Mouse (Mus musculus) intestine, postnatal 0 days (tissue): Measurements from ENCODE around the gene Smg9. TPM values are rescaled to one million over a fixed set of nuclear protein-coding genes. Genes with fewer than 3 reads are reported as not detected.

Experiments
- ATAC-seq: fragments of 200-750 bp; cut with Nextera tagmentation; 2 replicates; pipeline ENCODE4 v1.8.0; 2017; ENCODE audit warnings: mild to moderate bottlenecking, moderate TSS enrichment, moderate library complexity
- H3K27ac ChIP-seq: fragments of 300-500 bp; sonication (generic); 2 replicates; pipeline ENCODE4 v1.5.1; 2014; ENCODE audit warnings: mild to moderate bottlenecking, low read depth, low read length, moderate library complexity
- H3K27me3 ChIP-seq: fragments of 300-500 bp; sonication (generic); replicated peaks from 2 replicates; pipeline ENCODE4 v1.6.1; 2014; ENCODE audit warnings: low read length, mixed read lengths; ENCODE audit not compliant: control insufficient read depth, insufficient read depth
- H3K36me3 ChIP-seq: fragments of 300-500 bp; sonication (generic); 2 replicates; pipeline ENCODE4 v1.6.1; 2014; ENCODE audit warnings: mild to moderate bottlenecking, moderate library complexity; ENCODE audit not compliant: control insufficient read depth, insufficient read depth
- H3K4me1 ChIP-seq: fragments of 300-500 bp; sonication (generic); replicated peaks from 2 replicates; pipeline ENCODE4 v1.6.1; 2014; ENCODE audit warnings: antibody characterized with exemption, low read length, mixed read lengths; ENCODE audit not compliant: control insufficient read depth, insufficient read depth
- H3K4me2 ChIP-seq: fragments of 300-500 bp; sonication (generic); replicated peaks from 2 replicates; pipeline ENCODE4 v1.6.1; 2014; ENCODE audit warnings: low read depth, mild to moderate bottlenecking, moderate library complexity
- H3K4me3 ChIP-seq: fragments of 300-500 bp; sonication (generic); 2 replicates; pipeline ENCODE4 v1.5.1; 2014; ENCODE audit warnings: low read depth, low read length
- H3K9ac ChIP-seq: fragments of 300-500 bp; sonication (generic); 2 replicates; pipeline ENCODE4 v1.6.1; 2014; ENCODE audit warnings: mild to moderate bottlenecking, low read depth, low read length
- H3K9me3 ChIP-seq: fragments of 300-500 bp; sonication (generic); 2 replicates; pipeline ENCODE4 v1.6.1; 2016; ENCODE audit warnings: mixed run types; ENCODE audit not compliant: control insufficient read depth
- CTCF ChIP-seq: sonication (generic); IDR thresholded peaks from 2 replicates; pipeline ENCODE4 v1.5.1; 2016; ENCODE audit warnings: low read depth, mild to moderate bottlenecking, control low read depth, antibody characterized with exemption, moderate library complexity
- WGBS: fragments of 180-500 bp; shearing (Covaris S2); extraction: QIAGEN DNeasy Blood & Tissue Kit; methylation state at CpG from one replicate; pipeline ENCODE4 v1.1.7; 2014; 5-methylcytosine and 5-hydroxymethylcytosine counted together
- polyA plus RNA-seq: library from polyadenylated mRNA; unstranded; fragments of >200 nt; fragmentation: Nextera tagmentation; extraction: Ambion mirVana; gene quantifications from 2 replicates; pipeline ENCODE4 v1.2.1, GENCODE M21; 2015

Gene Smg9
- 14.0 and 15.1 TPM in 2 replicates for polyA plus RNA-seq

DNA sequence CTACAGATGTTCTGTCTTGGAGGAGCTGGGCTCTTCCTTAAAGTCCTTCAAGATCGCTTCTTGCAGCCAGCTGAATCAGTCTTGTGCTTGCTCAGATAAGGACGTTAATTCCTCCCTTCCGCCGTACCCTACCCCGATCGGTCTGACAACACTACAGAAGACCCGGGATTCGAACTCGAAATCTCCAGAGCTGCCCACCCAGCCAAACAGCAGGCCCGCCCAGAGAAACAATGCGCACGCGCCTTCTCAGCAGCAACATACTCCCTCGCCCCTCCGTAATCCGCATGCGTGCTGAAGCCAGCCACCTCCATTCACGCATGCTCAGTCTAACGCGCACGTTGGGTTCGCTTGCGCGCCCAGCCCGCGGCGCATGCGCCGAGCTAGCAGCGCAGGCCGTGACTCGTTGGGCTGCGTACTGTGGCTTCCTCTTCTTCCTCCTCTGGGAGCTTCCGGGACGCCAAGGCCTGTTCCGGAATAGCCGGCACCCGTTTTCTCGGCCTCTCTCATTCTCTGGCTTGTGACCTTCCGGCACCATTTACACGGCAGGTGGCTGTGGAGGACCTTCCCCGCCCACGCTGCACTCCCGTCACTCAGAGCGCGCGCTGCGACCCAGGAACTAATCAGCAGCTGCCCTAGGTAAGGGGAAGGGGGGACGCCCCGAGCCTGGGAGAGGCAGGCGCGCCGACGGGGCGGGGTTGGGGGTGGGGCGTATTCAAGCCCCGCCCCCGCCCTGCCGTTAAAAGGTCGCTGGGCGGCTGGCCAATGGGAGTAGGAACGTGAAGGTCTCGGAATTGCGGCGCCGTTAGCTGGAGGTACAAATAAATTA, at the start of gene Smg9:
Gene Smg9 (plus strand): TSS at position 364 of the 826 bp plus-strand sequence.
- no peaks in the 10 kb centered on the region for H3K4me1 ChIP-seq
- H3K36me3 ChIP-seq: peaks cover 15% of the 10 kb centered on the region; the same call in 1 of the 2 replicates
- no peaks in the 10 kb centered on the region for H3K27me3 ChIP-seq
- TF ChIP-seq CTCF: no peak
- H3K4me2 ChIP-seq: peak within 1 kb of the TSS; percentile 70
- peak within 1 kb of the TSS; percentile 68 for H3K9ac ChIP-seq
- 2% methylated on average over 66 of the region's 66 CpGs for WGBS
- peak within 1 kb of the TSS; percentile 56 for H3K4me3 ChIP-seq
- peak within 1 kb of the TSS; percentile 97 for H3K27ac ChIP-seq
- H3K9me3 ChIP-seq: no peaks in the 10 kb centered on the region
- ATAC-seq: peak; percentile 97

DNA sequence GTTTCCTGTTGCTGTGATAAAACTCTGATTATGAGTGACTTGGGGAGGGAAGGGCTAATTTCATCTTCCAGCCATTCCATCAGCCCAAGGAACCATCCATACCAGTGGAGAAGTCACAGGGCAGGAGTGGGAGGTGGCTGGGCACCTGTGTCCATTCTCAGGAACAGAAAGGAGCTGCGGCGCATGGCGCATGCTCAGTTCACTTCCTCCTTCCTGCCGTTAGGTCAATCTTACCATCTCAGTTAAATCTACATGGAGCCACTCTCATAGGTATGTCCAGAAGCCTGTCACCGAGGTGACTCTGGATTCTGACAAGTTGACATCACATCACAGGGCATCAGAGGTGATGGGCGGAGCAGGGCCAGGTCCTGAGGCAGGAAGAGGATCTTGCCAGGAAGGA, 43.8 kb upstream of the Smg9 start:
- TF ChIP-seq CTCF: no peak
- Histone ChIP-seq H3K27ac (no peak overlapping the region), H3K36me3 (no peaks in the 10 kb centered on the region), H3K4me3 (no peak overlapping the region), H3K4me2 (no peak overlapping the region), H3K27me3 (no peaks in the 10 kb centered on the region), H3K9ac (no peak overlapping the region), H3K4me1 (no peaks in the 10 kb centered on the region), H3K9me3 (no peaks in the 10 kb centered on the region)
- WGBS: 76% methylated on average over 6 of the region's 6 CpGs
- no peak for ATAC-seq

DNA sequence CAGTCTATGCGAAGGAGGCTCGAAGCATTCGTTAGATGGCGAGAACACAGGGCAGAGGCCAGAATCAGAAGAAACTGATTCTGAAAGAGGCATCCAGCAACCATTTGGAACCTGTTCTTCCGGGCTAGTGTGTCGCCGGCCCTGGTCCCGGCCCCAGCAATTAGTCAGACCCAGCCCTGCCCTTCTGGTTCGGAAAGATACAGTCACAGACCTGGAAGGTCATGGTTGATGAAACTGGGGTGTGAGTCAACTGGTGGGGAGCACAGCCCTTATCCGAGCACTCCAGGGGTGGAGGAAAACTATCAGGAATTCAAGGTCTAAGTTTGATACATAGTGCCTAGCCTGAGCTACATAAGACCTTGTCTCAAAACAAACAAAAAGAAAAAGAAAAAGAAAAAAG, 43.3 kb upstream of the Smg9 start:
- no peaks in the 10 kb centered on the region for H3K9me3 ChIP-seq
- no peaks in the 10 kb centered on the region for H3K4me1 ChIP-seq
- H3K36me3 ChIP-seq: no peaks in the 10 kb centered on the region
- 73% methylated on average over 10 of the region's 10 CpGs for WGBS
- H3K4me2 ChIP-seq: no peak overlapping the region
- no peak overlapping the region for H3K9ac ChIP-seq
- H3K27ac ChIP-seq: no peak overlapping the region
- H3K27me3 ChIP-seq: no peaks in the 10 kb centered on the region
- no peak overlapping the region for H3K4me3 ChIP-seq
- ATAC-seq: no peak
- TF ChIP-seq CTCF: no peak

DNA sequence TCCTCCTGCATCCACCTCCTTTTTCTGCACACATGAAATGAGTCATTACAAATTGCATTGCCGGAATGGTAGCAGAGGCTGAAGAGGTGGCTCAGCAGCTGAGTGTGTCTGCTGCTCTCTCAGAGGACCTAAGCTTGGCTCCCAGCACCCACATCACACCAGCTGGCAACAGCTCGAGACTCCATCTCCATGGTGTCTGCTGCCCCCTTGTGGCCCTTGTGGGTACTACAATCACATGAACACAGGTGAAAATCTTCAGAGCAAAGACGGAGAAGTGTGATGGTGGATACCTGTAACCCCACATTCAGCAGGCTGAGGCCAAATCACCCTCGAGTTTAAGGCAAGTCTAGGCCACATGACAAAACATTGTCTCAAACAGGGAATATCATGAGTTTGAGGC, 41.5 kb upstream of the Smg9 start:
- peak; percentile 62 for TF ChIP-seq CTCF
- ATAC-seq: no peak
- WGBS: 48% methylated on average over 4 of the region's 4 CpGs
- Histone ChIP-seq H3K27ac (no peak overlapping the region), H3K9me3 (no peaks in the 10 kb centered on the region), H3K4me3 (no peak overlapping the region), H3K4me1 (no peaks in the 10 kb centered on the region), H3K4me2 (no peak overlapping the region), H3K27me3 (no peaks in the 10 kb centered on the region), H3K9ac (no peak overlapping the region), H3K36me3 (no peaks in the 10 kb centered on the region)

DNA sequence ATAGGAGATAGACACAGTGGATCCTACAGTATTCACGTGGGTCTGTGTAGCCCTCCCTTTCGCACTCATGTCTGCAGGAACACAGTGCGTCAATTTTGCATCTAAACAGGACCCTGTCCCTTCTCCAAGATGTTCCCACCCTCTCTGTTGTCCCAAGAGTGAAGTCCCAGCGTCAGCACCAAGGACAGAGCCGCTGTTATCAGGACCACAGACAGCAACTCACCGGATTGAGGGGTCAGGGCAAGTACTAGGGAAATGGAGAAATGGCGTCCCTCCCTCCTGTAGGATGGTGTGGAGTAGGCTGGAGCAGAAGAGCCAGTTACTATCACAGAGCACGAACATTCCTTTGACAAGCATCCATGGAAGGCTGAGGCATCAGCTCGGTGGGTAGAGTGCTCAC, 40.1 kb upstream of the Smg9 start:
- 17% methylated on average over 9 of the region's 9 CpGs for WGBS
- TF ChIP-seq CTCF: no peak
- Histone ChIP-seq H3K9me3 (no peaks in the 10 kb centered on the region), H3K36me3 (no peaks in the 10 kb centered on the region), H3K27me3 (0 out of 2 replicates have a peak, but pooled peaks cover 3% of the 10 kb centered on the region), H3K9ac (no peak overlapping the region), H3K4me3 (no peak overlapping the region), H3K27ac (no peak overlapping the region), H3K4me2 (no peak overlapping the region), H3K4me1 (no peaks in the 10 kb centered on the region)
- ATAC-seq: no peak

DNA sequence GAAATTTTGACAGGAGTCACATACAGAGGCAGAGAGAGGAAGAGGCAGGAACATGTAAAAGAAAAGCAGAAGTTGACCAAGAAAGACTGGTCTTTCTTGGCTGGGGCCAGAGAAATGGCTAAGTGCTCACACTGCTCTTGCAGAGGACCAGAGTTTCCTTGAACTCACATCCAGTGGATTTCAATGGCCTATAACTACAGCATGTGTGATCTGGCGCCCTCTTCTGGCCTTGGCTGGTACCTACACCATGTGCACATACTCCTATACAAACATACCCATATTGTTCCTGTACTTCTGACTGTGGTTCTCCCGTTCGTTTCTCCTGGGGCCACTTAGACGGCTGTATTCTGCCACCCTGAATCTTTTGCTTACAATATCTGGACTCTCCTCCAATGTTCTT, 38.4 kb upstream of the Smg9 start:
- WGBS: 64% methylated on average over 4 of the region's 4 CpGs
- H3K4me2 ChIP-seq: no peak overlapping the region

More for the DNA sequence above, 38.4 kb upstream of the Smg9 start:
- Histone ChIP-seq H3K27ac (no peak overlapping the region), H3K27me3 (0 out of 2 replicates have a peak, but pooled peaks cover 7% of the 10 kb centered on the region), H3K36me3 (no peaks in the 10 kb centered on the region), H3K9ac (no peak overlapping the region), H3K4me1 (no peaks in the 10 kb centered on the region), H3K9me3 (no peaks in the 10 kb centered on the region), H3K4me3 (no peak overlapping the region)
- peak; percentile 44 for TF ChIP-seq CTCF
- ATAC-seq: no peak
